26 mouse cellular contexts compared by ENCODE assay signal in the genomic region with DNA sequence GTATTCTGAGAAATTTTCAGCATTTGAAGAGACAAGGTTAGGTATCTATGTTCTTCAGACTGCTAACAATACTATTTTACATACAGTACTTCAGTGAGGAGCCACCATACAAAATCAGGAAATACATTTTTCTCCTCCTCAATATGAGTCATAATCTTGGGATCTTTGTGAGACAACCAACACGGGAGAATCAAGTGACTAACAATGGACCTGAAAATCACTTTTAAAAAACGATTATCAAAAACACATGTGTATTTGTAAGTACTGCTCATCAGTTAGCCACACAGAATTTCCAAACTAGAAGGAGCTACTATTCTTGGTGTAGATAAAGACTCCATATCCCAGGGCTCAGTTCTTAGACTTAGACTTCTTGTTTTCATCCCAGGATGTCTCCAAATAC. TPM values are rescaled to one million over a fixed set of nuclear protein-coding genes. Genes with fewer than 3 reads are reported as not detected.
DNase-seq lines count a peak whose midpoint lies in the region; ATAC-seq and TF ChIP-seq lines count a peak whose summit lies in the region.
"Had no signal": no experiment of that assay in that cellular context is flagged by ENCODE, and none has a peak within 500 bp of the region (broad histone marks: within the 10 kb centered on the region; RNA-seq: fewer than 3 reads in every experiment).

No protein-coding gene starts in this region.

- no peak for TF ChIP-seq CTCF in embryonic fibroblast, embryonic 13.5 days (IDR thresholded peaks at IDR 0.05; ENCODE audit: borderline replicate concordance, insufficient read depth, low read length)

- WGBS in embryonic facial prominence, embryonic 10.5 days: 81% methylated on average over 2 of the region's 2 CpGs

- H3K27me3 ChIP-seq in embryonic facial prominence, embryonic 10.5 days (replicated peaks; ENCODE audit: low read depth, poor library complexity, severe bottlenecking): no peaks in the 10 kb centered on the region
- H3K27me3 ChIP-seq: CH12.LX; embryonic facial prominence, embryonic 12.5 days; forebrain, embryonic 13.5 days; forebrain, embryonic 15.5 days had no signal

- intact Hi-C loops in left cerebral cortex, postnatal 14 days (cut with DNase I): no loop called here

- ATAC-seq in activated CD4-positive, CD25-positive, alpha-beta regulatory T cell, adult 4 months: no peak
- ATAC-seq: CD4-positive, CD25-positive, alpha-beta regulatory T cell, adult 4 months; forebrain, embryonic 13.5 days; forebrain, embryonic 15.5 days; forebrain, postnatal 0 days had no signal

- peak; percentile 83 for DNase-seq in 3T3-L1 (ENCODE audit: low read depth, low spot score)
- peak; percentile 60 for DNase-seq in NIH3T3 (ENCODE audit: low read depth)
- DNase-seq in left cerebral cortex, postnatal 14 days (ENCODE audit: low spot score in 2 of 2): no peak
- DNase-seq in embryonic facial prominence, embryonic 10.5 days (ENCODE audit: low spot score): no peak
- DNase-seq: adrenal gland, adult 8-10 months; adrenal gland, postnatal 14 days; adrenal gland, postnatal 36 days; B cell, adult 2 months; cerebellum, adult 11 months; cerebellum, adult 18-20 months; cerebellum, adult 8-10 months; cerebellum, adult 9-11 months; cerebellum, postnatal 14 days; cerebellum, postnatal 36 days; embryo, embryonic 11 days; forebrain, postnatal 0 days had no signal

- TF ChIP-seq POLR2A in embryonic fibroblast, embryonic 13.5 days (IDR thresholded peaks at IDR 0.05; ENCODE audit: low read depth, low read length): no peak

- H3K4me3 ChIP-seq in embryonic fibroblast, embryonic 13.5 days (ENCODE audit: insufficient read depth, low read length): no peak overlapping the region
- H3K4me3 ChIP-seq in embryonic facial prominence, embryonic 10.5 days: no peak overlapping the region
- H3K4me3 ChIP-seq: embryonic facial prominence, embryonic 12.5 days; erythroblast, embryonic 14.5 days; forebrain, embryonic 10.5 days; forebrain, embryonic 13.5 days; forebrain, embryonic 15.5 days had no signal

- peak overlapping the region; percentile 76 for H3K27ac ChIP-seq in embryonic fibroblast, embryonic 13.5 days (ENCODE audit: insufficient read depth, low read length)
- H3K27ac ChIP-seq in embryonic facial prominence, embryonic 10.5 days (replicated peaks): no peak overlapping the region
- H3K27ac ChIP-seq: embryonic facial prominence, embryonic 12.5 days; forebrain, embryonic 10.5 days; forebrain, embryonic 13.5 days; forebrain, embryonic 15.5 days had no signal

- no peaks in the 10 kb centered on the region for H3K9me3 ChIP-seq in embryonic facial prominence, embryonic 10.5 days
- H3K9me3 ChIP-seq: embryonic facial prominence, embryonic 12.5 days; forebrain, embryonic 10.5 days; forebrain, embryonic 13.5 days; forebrain, embryonic 15.5 days; G1E had no signal

- H3K4me1 ChIP-seq in embryonic fibroblast, embryonic 13.5 days (ENCODE audit: control insufficient read depth, insufficient read depth, low read length): no peaks in the 10 kb centered on the region
- H3K4me1 ChIP-seq in embryonic facial prominence, embryonic 10.5 days: no peaks in the 10 kb centered on the region
- H3K4me1 ChIP-seq: embryonic facial prominence, embryonic 12.5 days; forebrain, embryonic 10.5 days; forebrain, embryonic 13.5 days; forebrain, embryonic 15.5 days had no signal

- H3K36me3 ChIP-seq in embryonic facial prominence, embryonic 10.5 days (replicated peaks): peaks cover 99% of the 10 kb centered on the region

RNA-seq across cellular contexts. Expression of a gene that starts 23.0 kb away (rescaled TPM):
- polyA plus RNA-seq in embryonic fibroblast, embryonic 13.5 days (2011; ENCODE audit: insufficient read length, low read depth, missing spikeins): 26.6 and 27.2 TPM in 2 replicates
- total RNA-seq in left cerebral cortex, postnatal 14 days (2021): 10 to 100 TPM; 22.8 to 23.2 TPM
- 19.5 and 20.6 TPM in 2 replicates for polyA plus RNA-seq in embryonic facial prominence, embryonic 10.5 days (2016; fragmentation: Nextera tagmentation; extraction: Ambion mirVana)
- polyA plus RNA-seq in activated CD4-positive, CD25-positive, alpha-beta regulatory T cell, adult 4 months (2017; shearing (Covaris generic)): 1 to 10 TPM; 6.5 to 8.0 TPM

RNA-seq across cellular contexts. Expression of a gene that starts 55.5 kb away (rescaled TPM):
- polyA plus RNA-seq in embryonic fibroblast, embryonic 13.5 days (2011; ENCODE audit: insufficient read length, low read depth, missing spikeins): 22.3 and 23.8 TPM in 2 replicates
- 10 to 100 TPM in 1 of 2 experiments, 1 to 10 TPM in 1; 9.9 to 10.9 TPM for total RNA-seq in left cerebral cortex, postnatal 14 days (2021)
- 7.0 and 7.1 TPM in 2 replicates for polyA plus RNA-seq in embryonic facial prominence, embryonic 10.5 days (2016; fragmentation: Nextera tagmentation; extraction: Ambion mirVana)
- 10 to 100 TPM; 19.4 to 22.7 TPM for polyA plus RNA-seq in activated CD4-positive, CD25-positive, alpha-beta regulatory T cell, adult 4 months (2017; shearing (Covaris generic))

Comparison
In these comparisons a context has a peak if more than half of its experiments do, and no peak if none do; other contexts are left out.
1. DNase-seq: peak in 3T3-L1 (single experiment) and NIH3T3 (single experiment); none in left cerebral cortex, postnatal 14 days (0 of 2) and embryonic facial prominence, embryonic 10.5 days (single experiment).